Mouse (Mus musculus): ENCODE results near the gene Cables2.

DNA sequence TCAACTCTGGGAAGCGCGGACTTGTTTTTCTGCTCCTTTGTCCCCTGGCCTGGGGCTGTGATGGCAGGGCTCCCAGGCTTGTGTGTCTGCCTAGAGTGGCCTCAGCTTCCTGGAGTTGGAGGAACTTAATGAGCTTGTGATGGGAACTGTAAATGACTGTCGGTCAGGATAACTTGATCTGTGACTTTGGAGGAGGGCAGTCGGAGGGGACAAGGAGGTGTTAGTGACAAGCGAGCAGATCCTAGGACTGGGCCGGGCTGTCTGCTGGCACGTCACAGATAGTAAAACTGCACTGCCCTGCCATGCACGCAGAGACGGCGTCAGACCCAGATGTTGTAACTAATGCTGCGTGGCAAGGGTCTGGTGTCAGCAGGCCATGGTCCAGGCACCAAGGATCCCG, 30.2 kb upstream of the Cables2 start:
- TF ChIP-seq CTCF (IDR thresholded peaks at IDR 0.05) (no peak), EP300 (IDR thresholded peaks at IDR 0.05; ENCODE audit: insufficient read depth, low read depth, low read length) (no peak), POLR2A (IDR thresholded peaks at IDR 0.05; ENCODE audit: insufficient read depth, low read depth, low read length) (no peak)
